Mouse (Mus musculus) brain, embryonic 14.5 days (tissue): ENCODE results near the gene Chd4. TPM values are rescaled to one million over a fixed set of nuclear protein-coding genes. Genes with fewer than 3 reads are reported as not detected.
A peak's percentile ranks its signal among the peaks of the same experiment; 100 is the strongest.
"Not testable (repeated sequence)": the region's sequence is repeated elsewhere in the genome, so short reads cannot be mapped to it uniquely, and the experiment has no call there.

Experiments
- DNase-seq: peaks from one replicate; pipeline ENCODE4 v3.0.0-alpha.2; 2011; ENCODE audit warnings: low read depth
- CTCF ChIP-seq: fragments of 200-500 bp; IDR thresholded peaks from 2 replicates; pipeline ENCODE4 v1.5.1; 2012; ENCODE audit warnings: inconsistent platforms, mild to moderate bottlenecking, moderate library complexity, borderline replicate concordance; ENCODE audit not compliant: insufficient read depth, insufficient read length; ENCODE audit errors: extremely low read depth
- POLR2A ChIP-seq: fragments of 200-500 bp; IDR thresholded peaks from 2 replicates; pipeline ENCODE4 v1.6.1; 2012; ENCODE audit warnings: mild to moderate bottlenecking, inconsistent platforms, borderline replicate concordance; ENCODE audit not compliant: poor library complexity, insufficient read depth, insufficient read length, severe bottlenecking; ENCODE audit errors: extremely low read depth
- polyA plus RNA-seq: library from polyadenylated mRNA; depleted of rRNA; stranded (reverse); fragments of >200 nt; gene quantifications from 2 replicates; pipeline ENCODE4 v1.2.3, GENCODE M21; 2012; rRNA removed

The Chd4 gene
- polyA plus RNA-seq = 69.8 and 142 TPM in 2 replicates

GRCm38 (mm10) chr6:125095391-125096278 lies at the start of gene Chd4:
Gene Chd4, plus strand, starts transcription at chr6:125095981.
- peak; percentile 56; the same call in 1 of the 2 replicates for TF ChIP-seq POLR2A
- TF ChIP-seq CTCF = no peak
- peak; percentile 98 for DNase-seq

- TF ChIP-seq CTCF = peak; percentile 83
- no peak for TF ChIP-seq POLR2A
- DNase-seq = peak; percentile 94
Measured at GRCm38 (mm10) chr6:125046691-125047090, 49.1 kb upstream of the Chd4 start.

- DNase-seq = no peak
- TF ChIP-seq CTCF = no peak
- no peak for TF ChIP-seq POLR2A
Measured at GRCm38 (mm10) chr6:125049678-125050077, 46.1 kb upstream of the Chd4 start, which contains the start of gene Acrbp. Gene Acrbp, plus strand, starts transcription at chr6:125049689.

GRCm38 (mm10) chr6:125051237-125051636 lies 44.5 kb upstream of the Chd4 start:
- DNase-seq = no peak

GRCm38 (mm10) chr6:125061493-125061892 lies 34.3 kb upstream of the Chd4 start:
- DNase-seq = peak; percentile 27
- TF ChIP-seq CTCF (no peak), POLR2A (no peak)

More at GRCm38 (mm10) chr6:125051237-125051636, 44.5 kb upstream of the Chd4 start:
- no peak for TF ChIP-seq POLR2A
- TF ChIP-seq CTCF = peak; percentile 39; the same call in 1 of the 2 replicates

- no peak for DNase-seq
- no peak for TF ChIP-seq CTCF
- TF ChIP-seq POLR2A = no peak
Measured at GRCm38 (mm10) chr6:125062511-125062910, 33.3 kb upstream of the Chd4 start.

- DNase-seq = no peak
- TF ChIP-seq POLR2A = no peak
- no peak for TF ChIP-seq CTCF
Measured at GRCm38 (mm10) chr6:125063906-125064305, 31.9 kb upstream of the Chd4 start.

- not testable (repeated sequence) for DNase-seq
Measured at GRCm38 (mm10) chr6:125065223-125065622, 30.6 kb upstream of the Chd4 start.

GRCm38 (mm10) chr6:125067571-125067995 lies 28.2 kb upstream of the Chd4 start, which contains the start of gene Lpar5:
Gene Lpar5, plus strand, starts transcription at chr6:125067920.
- TF ChIP-seq CTCF = no peak
- no peak for DNase-seq

- peak; percentile 91 for DNase-seq
- TF ChIP-seq CTCF (no peak), POLR2A (no peak)
Measured at GRCm38 (mm10) chr6:125071170-125071895, 24.4 kb upstream of the Chd4 start.

- peak; percentile 97 for DNase-seq
- TF ChIP-seq CTCF = no peak
- TF ChIP-seq POLR2A = no peak
Measured at GRCm38 (mm10) chr6:125071896-125072279, 23.9 kb upstream of the Chd4 start.

GRCm38 (mm10) chr6:125073825-125074224 lies 22.0 kb upstream of the Chd4 start:
- no peak for TF ChIP-seq CTCF
- DNase-seq = no peak

- no peak for DNase-seq
- TF ChIP-seq CTCF (no peak), POLR2A (no peak)
Measured at GRCm38 (mm10) chr6:125081394-125081793, 14.4 kb upstream of the Chd4 start.
